Mouse (Mus musculus) retina, postnatal 1 day (tissue): Measurements from ENCODE around the gene Gm19668.
"Not testable (repeated sequence)": the region's sequence is repeated elsewhere in the genome, so short reads cannot be mapped to it uniquely, and the experiment has no call there.

ENCODE experiments used
- DNase-seq: peaks from one replicate; pipeline ENCODE4 v3.0.0-alpha.2; 2012

Gene Gm19668

GRCm38 (mm10) chr10:77769727-77770126, 29.2 kb downstream of the Gm19668 start:
- DNase-seq, result no peak

DNA sequence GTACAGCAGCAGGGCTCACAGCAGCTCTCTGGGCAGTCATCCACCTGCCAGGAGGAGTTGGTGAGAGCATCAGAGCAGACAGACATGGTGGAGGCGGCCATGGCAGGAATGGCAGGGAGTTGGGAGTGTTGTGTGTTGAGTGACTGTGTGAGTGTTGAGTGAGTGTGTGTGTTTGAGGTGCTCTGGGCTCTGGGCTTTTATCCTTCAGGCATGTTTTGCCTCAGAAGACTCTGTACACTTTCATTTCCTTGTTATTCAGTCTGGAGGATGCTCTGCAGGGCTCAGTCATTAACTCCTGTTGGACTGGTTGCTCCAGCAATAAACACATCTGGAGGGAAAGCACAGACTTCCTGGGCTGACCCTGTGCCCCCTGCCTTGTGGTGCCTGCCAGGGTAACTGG, 39.4 kb downstream of the Gm19668 start, which contains the start of gene Gm3233:
Gm3233 (minus strand) TSS at position 101 of the 400 bp plus-strand sequence.
- not testable (repeated sequence) for DNase-seq

- DNase-seq, result no peak
Measured at GRCm38 (mm10) chr10:77753448-77753847, 45.5 kb downstream of the Gm19668 start.

DNA sequence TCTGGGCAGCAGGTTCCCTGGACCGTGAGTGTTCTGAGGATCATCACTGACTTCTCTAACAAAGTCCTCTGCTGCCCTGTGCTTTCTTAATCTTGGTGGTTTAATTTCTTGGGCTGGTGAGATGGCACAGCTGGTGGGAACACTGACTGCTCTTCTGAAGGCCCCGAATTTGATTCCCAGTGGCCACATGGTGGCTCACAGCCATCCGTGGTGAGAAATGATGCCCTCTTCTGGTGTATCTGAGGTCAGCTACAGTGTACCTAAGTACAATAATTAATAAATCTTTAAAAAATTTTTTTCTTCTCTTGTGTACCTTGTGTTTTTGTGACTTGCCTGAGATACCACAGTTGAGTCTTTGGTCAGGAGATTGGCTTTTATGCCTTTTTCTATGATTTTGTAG, 46.6 kb downstream of the Gm19668 start:
- DNase-seq, result not testable (repeated sequence)

GRCm38 (mm10) chr10:77751254-77751653, 47.7 kb downstream of the Gm19668 start, which contains the start of gene Gm9736:
Gm9736 (minus strand) TSS chr10:77751354.
- not testable (repeated sequence) for DNase-seq

- peak; percentile 29 for DNase-seq
Measured at GRCm38 (mm10) chr10:77750686-77751085, 48.2 kb downstream of the Gm19668 start.
